Mouse (Mus musculus) C2C12 (cell line): ENCODE measurements around the gene Lctl.
"Not testable (repeated sequence)": the region's sequence is repeated elsewhere in the genome, so short reads cannot be mapped to it uniquely, and the experiment has no call there.

Source experiments
- CTCF ChIP-seq: IDR thresholded peaks from one replicate; pipeline ENCODE4 v1.5.1; 2011; ENCODE audit not compliant: control insufficient read depth, insufficient read depth, insufficient read length
- MAX ChIP-seq: IDR thresholded peaks from one replicate; pipeline ENCODE4 v1.6.1; 2011; ENCODE audit warnings: mild to moderate bottlenecking, control low read depth
- MYOD1 ChIP-seq: IDR thresholded peaks from one replicate; pipeline ENCODE4 v1.6.1; 2011; ENCODE audit warnings: low read depth; ENCODE audit not compliant: control insufficient read depth, insufficient read length
- USF1 ChIP-seq: IDR thresholded peaks from one replicate; pipeline ENCODE4 v1.6.1; 2011; ENCODE audit warnings: low read depth, mild to moderate bottlenecking, control low read depth, moderate library complexity

- not testable (repeated sequence) for TF ChIP-seq CTCF, MAX, USF1, MYOD1
Measured at GRCm38 (mm10) chr9:64169967-64170366, 53.0 kb downstream of the Lctl start.
